Mouse (Mus musculus): ENCODE data around the gene Gas2. TPM values are rescaled to one million over a fixed set of nuclear protein-coding genes. Genes with fewer than 3 reads are reported as not detected.

The Gas2 gene
- total and polyA plus RNA-seq, 3 experiments, result 1.4 to 17.1 (median 6.0) TPM

DNA sequence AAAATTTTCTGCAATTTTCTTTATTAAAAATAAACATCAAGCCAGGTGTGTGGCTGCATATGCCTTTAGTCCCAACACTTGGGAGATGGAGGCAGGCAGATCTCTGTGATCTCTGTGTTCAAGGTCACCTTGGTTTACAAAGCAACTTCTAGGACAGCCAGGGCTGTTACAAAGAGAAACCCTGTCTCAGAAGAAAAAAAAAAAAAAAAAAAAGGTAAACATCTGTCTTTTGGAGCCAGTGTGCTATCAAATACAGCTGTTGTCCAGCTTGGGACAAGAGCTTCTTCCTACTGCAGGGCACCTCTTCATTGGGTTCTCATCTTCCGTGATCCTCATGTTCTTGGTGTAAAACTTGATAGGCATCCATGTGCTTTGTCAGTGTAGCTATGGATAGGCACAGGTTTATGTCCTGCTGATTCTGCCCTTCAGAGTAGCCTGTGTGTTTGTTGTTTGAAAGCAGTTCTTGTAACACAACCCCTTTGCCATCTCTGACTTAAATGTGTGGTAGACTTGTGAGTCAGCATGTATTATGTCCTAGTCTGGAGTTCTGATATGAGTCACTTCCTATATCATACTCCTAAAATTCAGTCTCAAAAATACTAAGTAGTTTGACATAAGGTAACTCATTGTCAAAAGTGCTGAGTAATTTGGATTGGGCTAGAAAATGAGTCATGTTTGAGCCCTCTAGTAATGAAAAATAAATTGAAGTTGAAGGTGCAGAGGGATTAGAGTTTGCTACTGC is 30.6 kb downstream of the Gas2 start:
- peaks cover 8% of the 10 kb centered on the region for H3K4me1 ChIP-seq (ENCODE audit: insufficient read depth, low read depth, low read length)
- H3K27me3 ChIP-seq (ENCODE audit: insufficient read depth, low read length), result no peaks in the 10 kb centered on the region
- TF ChIP-seq TAL1 (conservative IDR thresholded peaks at IDR 0.05; ENCODE audit: low read depth, low read length), result no peak
- no peak for TF ChIP-seq GATA1 (IDR thresholded peaks at IDR 0.05; ENCODE audit: borderline replicate concordance, low read length)
- no peak for TF ChIP-seq CTCF (IDR thresholded peaks at IDR 0.05; ENCODE audit: low read depth, low read length)
- TF ChIP-seq POLR2AphosphoS5 (IDR thresholded peaks at IDR 0.05; ENCODE audit: insufficient replicate concordance, low read depth, low read length), result no peak
- no peak for TF ChIP-seq GATA2 (IDR thresholded peaks at IDR 0.05; ENCODE audit: borderline replicate concordance, low read depth, low read length)
- no peaks in the 10 kb centered on the region for H3K9me3 ChIP-seq (replicated peaks)
- peak; percentile 40 for ATAC-seq (ENCODE audit: extremely low read depth, insufficient number of reproducible peaks, low FRiP score, poor library complexity, severe bottlenecking)
- no peak overlapping the region for H3K4me3 ChIP-seq (ENCODE audit: low read depth, low read length)
- no peaks in the 10 kb centered on the region for H3K36me3 ChIP-seq (replicated peaks)
- DNase-seq (ENCODE audit: low spot score), result no peak

DNA sequence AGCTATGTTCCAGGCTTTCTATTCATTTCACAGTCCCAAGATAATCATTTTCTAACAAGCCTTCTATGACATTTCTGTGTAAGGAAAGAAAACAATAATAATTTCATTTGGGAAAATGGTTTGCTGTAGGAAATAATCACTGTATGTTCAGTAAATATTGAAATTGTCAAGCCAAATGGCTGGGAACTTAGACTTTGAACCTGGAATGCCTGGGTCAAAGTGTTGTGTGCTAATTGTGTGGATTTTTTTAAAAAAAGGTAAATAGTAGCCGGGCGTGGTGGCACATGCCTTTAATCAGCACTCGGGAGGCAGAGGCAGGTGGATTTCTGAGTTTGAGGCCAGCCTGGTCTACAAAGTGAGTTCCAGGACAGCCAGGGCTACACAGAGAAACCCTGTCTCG is 31.2 kb downstream of the Gas2 start:
- ATAC-seq (ENCODE audit: extremely low read depth, insufficient number of reproducible peaks, low FRiP score, poor library complexity, severe bottlenecking) (no peak), DNase-seq (ENCODE audit: low spot score) (no peak)
- H3K9me3 ChIP-seq (replicated peaks), result no peaks in the 10 kb centered on the region
- no peak for TF ChIP-seq TAL1 (conservative IDR thresholded peaks at IDR 0.05; ENCODE audit: low read depth, low read length)
- TF ChIP-seq POLR2AphosphoS5 (IDR thresholded peaks at IDR 0.05; ENCODE audit: insufficient replicate concordance, low read depth, low read length), result no peak
- TF ChIP-seq GATA2 (IDR thresholded peaks at IDR 0.05; ENCODE audit: borderline replicate concordance, low read depth, low read length), result no peak
- no peak for TF ChIP-seq GATA1 (IDR thresholded peaks at IDR 0.05; ENCODE audit: borderline replicate concordance, low read length)
- no peak for TF ChIP-seq CTCF (IDR thresholded peaks at IDR 0.05; ENCODE audit: low read depth, low read length)
- no peaks in the 10 kb centered on the region for H3K27me3 ChIP-seq (ENCODE audit: insufficient read depth, low read length)
- H3K4me1 ChIP-seq (ENCODE audit: insufficient read depth, low read depth, low read length), result peaks cover 3% of the 10 kb centered on the region
- H3K36me3 ChIP-seq (replicated peaks), result no peaks in the 10 kb centered on the region
- no peak overlapping the region for H3K4me3 ChIP-seq (ENCODE audit: low read depth, low read length)

DNA sequence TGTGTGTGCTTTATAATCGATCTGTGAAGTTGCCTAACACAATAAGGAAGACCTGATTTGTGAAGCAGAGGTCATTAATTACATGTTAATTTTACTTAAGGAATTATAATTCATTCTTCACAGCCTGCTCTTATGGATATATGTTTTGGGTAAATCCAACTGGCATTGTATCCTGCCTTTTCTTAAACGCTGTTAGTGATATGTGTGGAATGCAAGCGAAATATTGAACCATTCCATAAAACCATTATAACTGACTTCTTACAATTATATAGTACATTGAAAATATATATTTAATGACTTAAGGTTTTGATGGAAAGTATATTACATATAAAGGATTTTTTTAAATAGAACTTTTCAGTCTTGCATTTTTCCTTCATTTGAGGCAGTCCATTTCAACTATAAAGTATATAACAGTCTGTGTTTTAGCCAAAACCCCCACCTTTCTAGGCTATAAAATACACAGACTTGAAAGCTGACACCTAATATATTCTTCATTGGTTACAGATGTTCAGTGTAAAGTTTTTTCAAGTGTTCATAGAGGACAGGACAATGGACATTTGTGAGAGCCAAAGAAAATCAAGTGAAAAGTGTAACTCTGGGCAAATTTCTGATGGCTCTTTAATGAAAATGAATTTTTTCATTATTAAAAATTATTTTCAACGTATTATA is 32.5 kb downstream of the Gas2 start:
- H3K27me3 ChIP-seq (ENCODE audit: insufficient read depth, low read length), result no peaks in the 10 kb centered on the region
- no peaks in the 10 kb centered on the region for H3K9me3 ChIP-seq (replicated peaks)
- DNase-seq (ENCODE audit: low spot score) (no peak), ATAC-seq (ENCODE audit: extremely low read depth, insufficient number of reproducible peaks, low FRiP score, poor library complexity, severe bottlenecking) (no peak)
- H3K4me3 ChIP-seq (ENCODE audit: low read depth, low read length), result no peak overlapping the region
- no peaks in the 10 kb centered on the region; the same call in 1 of the 2 replicates for H3K4me1 ChIP-seq (ENCODE audit: insufficient read depth, low read depth, low read length)
- H3K36me3 ChIP-seq (replicated peaks), result peaks cover 4% of the 10 kb centered on the region
- TF ChIP-seq GATA1 (IDR thresholded peaks at IDR 0.05; ENCODE audit: borderline replicate concordance, low read length), result no peak
- no peak for TF ChIP-seq TAL1 (conservative IDR thresholded peaks at IDR 0.05; ENCODE audit: low read depth, low read length)
- no peak for TF ChIP-seq GATA2 (IDR thresholded peaks at IDR 0.05; ENCODE audit: borderline replicate concordance, low read depth, low read length)

DNA sequence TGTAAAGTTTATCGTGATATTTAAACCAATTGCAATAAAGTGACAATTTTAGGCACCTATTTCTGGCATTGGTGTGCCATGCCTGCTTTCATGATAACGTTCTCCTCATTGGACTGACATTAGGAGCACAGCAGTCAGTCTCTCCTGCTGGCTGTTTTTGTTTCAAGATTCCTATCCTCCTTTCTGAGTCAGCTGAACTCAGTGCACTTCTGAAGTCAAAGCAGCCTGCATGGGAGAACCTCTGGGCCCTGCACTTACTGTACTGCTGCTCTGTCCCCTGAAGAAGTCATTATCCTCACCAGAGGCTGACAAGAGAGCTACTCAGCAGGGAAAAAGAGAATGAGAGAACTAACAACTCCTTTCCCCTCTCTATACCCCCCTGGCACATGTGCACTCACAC is 33.1 kb downstream of the Gas2 start:
- Histone ChIP-seq H3K9me3 (replicated peaks) (no peaks in the 10 kb centered on the region), H3K4me1 (ENCODE audit: insufficient read depth, low read depth, low read length) (no peaks in the 10 kb centered on the region; the same call in 1 of the 2 replicates), H3K27me3 (ENCODE audit: insufficient read depth, low read length) (no peaks in the 10 kb centered on the region), H3K4me3 (ENCODE audit: low read depth, low read length) (no peak overlapping the region), H3K36me3 (replicated peaks) (peaks cover 4% of the 10 kb centered on the region)
- DNase-seq (ENCODE audit: low spot score), result no peak
- ATAC-seq (ENCODE audit: extremely low read depth, insufficient number of reproducible peaks, low FRiP score, poor library complexity, severe bottlenecking), result no peak
- TF ChIP-seq POLR2AphosphoS5 (IDR thresholded peaks at IDR 0.05; ENCODE audit: insufficient replicate concordance, low read depth, low read length) (no peak), GATA2 (IDR thresholded peaks at IDR 0.05; ENCODE audit: borderline replicate concordance, low read depth, low read length) (no peak), CTCF (IDR thresholded peaks at IDR 0.05; ENCODE audit: low read depth, low read length) (no peak), TAL1 (conservative IDR thresholded peaks at IDR 0.05; ENCODE audit: low read depth, low read length) (no peak), GATA1 (IDR thresholded peaks at IDR 0.05; ENCODE audit: borderline replicate concordance, low read length) (no peak)

DNA sequence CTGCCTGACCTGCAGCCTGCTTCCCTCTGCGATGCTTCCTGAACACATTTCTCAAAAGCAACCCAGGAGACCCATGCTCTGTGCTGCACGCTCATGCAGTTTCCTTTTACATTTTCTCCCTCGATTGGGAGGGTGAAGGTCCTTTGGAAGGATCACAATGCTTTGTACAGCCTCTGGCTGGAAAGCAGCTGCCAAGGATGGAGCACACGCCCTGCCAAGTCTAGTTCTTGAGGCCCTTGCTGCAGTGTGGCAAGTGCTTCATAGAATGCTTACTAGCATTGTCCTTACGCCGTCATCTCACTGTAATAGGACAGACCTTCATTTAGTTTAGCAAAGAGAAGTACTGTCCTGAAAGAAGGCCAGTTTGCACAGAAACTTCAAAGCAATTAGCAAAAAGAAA is 37.3 kb downstream of the Gas2 start:
- Histone ChIP-seq H3K9me3 (replicated peaks) (no peaks in the 10 kb centered on the region), H3K27me3 (ENCODE audit: insufficient read depth, low read length) (no peaks in the 10 kb centered on the region), H3K4me3 (ENCODE audit: low read depth, low read length) (no peak overlapping the region), H3K36me3 (replicated peaks) (peaks cover 4% of the 10 kb centered on the region), H3K4me1 (ENCODE audit: insufficient read depth, low read depth, low read length) (no peaks in the 10 kb centered on the region)
- no peak for TF ChIP-seq GATA1 (IDR thresholded peaks at IDR 0.05; ENCODE audit: borderline replicate concordance, low read length)
- no peak for TF ChIP-seq CTCF (IDR thresholded peaks at IDR 0.05; ENCODE audit: low read depth, low read length)
- no peak for TF ChIP-seq POLR2AphosphoS5 (IDR thresholded peaks at IDR 0.05; ENCODE audit: insufficient replicate concordance, low read depth, low read length)
- no peak for TF ChIP-seq TAL1 (conservative IDR thresholded peaks at IDR 0.05; ENCODE audit: low read depth, low read length)
- DNase-seq (ENCODE audit: low spot score) (no peak), ATAC-seq (ENCODE audit: extremely low read depth, insufficient number of reproducible peaks, low FRiP score, poor library complexity, severe bottlenecking) (no peak)

DNA sequence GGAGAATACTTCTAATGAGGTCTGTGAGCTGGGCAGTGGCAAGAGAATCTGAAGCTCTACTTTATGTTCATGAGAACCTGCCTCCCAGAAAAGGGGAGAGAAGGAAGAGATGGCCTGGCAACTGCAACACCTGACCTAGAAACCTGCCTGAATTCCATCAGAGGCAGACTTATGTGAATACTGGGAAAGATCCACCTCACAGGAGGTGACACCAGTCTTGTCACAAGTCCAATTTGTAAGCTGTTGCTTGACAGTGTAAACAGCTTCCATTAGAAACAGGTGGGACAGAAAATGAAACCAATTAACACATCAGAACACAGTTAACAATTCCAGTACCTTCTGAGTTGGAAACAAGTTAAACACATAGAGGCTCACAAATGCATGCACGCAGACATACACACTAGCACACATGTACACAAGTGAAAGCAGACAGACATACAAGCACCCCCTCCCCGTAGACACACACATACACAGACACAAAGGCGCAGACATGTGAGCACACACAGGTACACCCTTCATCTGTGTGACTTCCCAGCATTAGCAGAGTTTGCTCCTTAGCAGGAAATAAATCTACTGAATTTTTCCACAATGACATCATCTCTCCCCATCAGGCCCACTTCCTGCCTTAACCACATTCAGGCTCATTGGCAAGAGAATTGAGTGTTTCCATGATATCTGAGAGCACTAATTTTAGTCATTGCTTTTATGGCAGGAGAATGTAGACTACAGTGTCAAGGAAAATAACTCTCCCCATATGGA is 51.7 kb downstream of the Gas2 start:
- no peaks in the 10 kb centered on the region for H3K4me1 ChIP-seq (ENCODE audit: insufficient read depth, low read depth, low read length)
- no peaks in the 10 kb centered on the region for H3K27me3 ChIP-seq (ENCODE audit: insufficient read depth, low read length)
- DNase-seq (ENCODE audit: low spot score) (no peak), ATAC-seq (ENCODE audit: extremely low read depth, insufficient number of reproducible peaks, low FRiP score, poor library complexity, severe bottlenecking) (no peak)
- no peak overlapping the region for H3K4me3 ChIP-seq (ENCODE audit: low read depth, low read length)
- no peaks in the 10 kb centered on the region for H3K9me3 ChIP-seq (replicated peaks)
- no peaks in the 10 kb centered on the region for H3K36me3 ChIP-seq (replicated peaks)
- no peak for TF ChIP-seq POLR2AphosphoS5 (IDR thresholded peaks at IDR 0.05; ENCODE audit: insufficient replicate concordance, low read depth, low read length)
- TF ChIP-seq GATA2 (IDR thresholded peaks at IDR 0.05; ENCODE audit: borderline replicate concordance, low read depth, low read length), result no peak
- no peak for TF ChIP-seq GATA1 (IDR thresholded peaks at IDR 0.05; ENCODE audit: borderline replicate concordance, low read length)
- no peak for TF ChIP-seq TAL1 (conservative IDR thresholded peaks at IDR 0.05; ENCODE audit: low read depth, low read length)
- no peak for TF ChIP-seq CTCF (IDR thresholded peaks at IDR 0.05; ENCODE audit: low read depth, low read length)
